Mouse (Mus musculus): ENCODE results near the gene Syndig1. TPM values are rescaled to one million over a fixed set of nuclear protein-coding genes. Genes with fewer than 3 reads are reported as not detected.

The Syndig1 gene
- polyA plus RNA-seq, 1 experiment, result not detected

- Histone ChIP-seq H3K27me3 (ENCODE audit: control insufficient read depth, insufficient read depth, insufficient read length) (no peaks in the 10 kb centered on the region), H3K4me3 (ENCODE audit: insufficient read depth, poor library complexity, severe bottlenecking) (no peak overlapping the region), H3K79me3 (ENCODE audit: low read depth) (no peaks in the 10 kb centered on the region), H3ac (ENCODE audit: control insufficient read depth, insufficient read length, low read depth) (no peak overlapping the region), H3K79me2 (ENCODE audit: control insufficient read depth, insufficient read depth) (no peaks in the 10 kb centered on the region), H3K36me3 (ENCODE audit: control insufficient read depth, insufficient read depth) (no peaks in the 10 kb centered on the region)
- TF ChIP-seq FOSL1 (IDR thresholded peaks at IDR 0.05; ENCODE audit: insufficient read depth, low read length, poor library complexity, severe bottlenecking) (no peak), MYOG (IDR thresholded peaks at IDR 0.05; ENCODE audit: control insufficient read depth, extremely low read depth, insufficient read length) (no peak), CEBPB (IDR thresholded peaks at IDR 0.05; ENCODE audit: low read depth) (no peak), MAX (IDR thresholded peaks at IDR 0.05) (no peak), MYOD1 (IDR thresholded peaks at IDR 0.05; ENCODE audit: control insufficient read depth, insufficient read length, low read depth) (no peak), USF1 (IDR thresholded peaks at IDR 0.05; ENCODE audit: low read depth) (no peak), CTCF (IDR thresholded peaks at IDR 0.05; ENCODE audit: control insufficient read depth, insufficient read depth, insufficient read length) (no peak)
Measured at GRCm38 (mm10) chr2:149819751-149820150, 9.3 kb upstream of the Syndig1 start.

GRCm38 (mm10) chr2:149820201-149820600 is 8.8 kb upstream of the Syndig1 start:
- H3K4me3 ChIP-seq (ENCODE audit: insufficient read depth, poor library complexity, severe bottlenecking), result no peak overlapping the region
- no peaks in the 10 kb centered on the region for H3K79me3 ChIP-seq (ENCODE audit: low read depth)
- H3K27me3 ChIP-seq (ENCODE audit: control insufficient read depth, insufficient read depth, insufficient read length), result no peaks in the 10 kb centered on the region
- H3K79me2 ChIP-seq (ENCODE audit: control insufficient read depth, insufficient read depth), result no peaks in the 10 kb centered on the region
- no peak for TF ChIP-seq FOSL1 (IDR thresholded peaks at IDR 0.05; ENCODE audit: insufficient read depth, low read length, poor library complexity, severe bottlenecking)
- TF ChIP-seq MAX (IDR thresholded peaks at IDR 0.05), result no peak
- no peak for TF ChIP-seq CEBPB (IDR thresholded peaks at IDR 0.05; ENCODE audit: low read depth)
- TF ChIP-seq MYOG (IDR thresholded peaks at IDR 0.05; ENCODE audit: control insufficient read depth, extremely low read depth, insufficient read length), result no peak
- no peak for TF ChIP-seq USF1 (IDR thresholded peaks at IDR 0.05; ENCODE audit: low read depth)
- no peak for TF ChIP-seq CTCF (IDR thresholded peaks at IDR 0.05; ENCODE audit: control insufficient read depth, insufficient read depth, insufficient read length)
- no peak for TF ChIP-seq MYOD1 (IDR thresholded peaks at IDR 0.05; ENCODE audit: control insufficient read depth, insufficient read length, low read depth)
- H3K36me3 ChIP-seq (ENCODE audit: control insufficient read depth, insufficient read depth), result no peaks in the 10 kb centered on the region
- no peak overlapping the region for H3ac ChIP-seq (ENCODE audit: control insufficient read depth, insufficient read length, low read depth)

DNA sequence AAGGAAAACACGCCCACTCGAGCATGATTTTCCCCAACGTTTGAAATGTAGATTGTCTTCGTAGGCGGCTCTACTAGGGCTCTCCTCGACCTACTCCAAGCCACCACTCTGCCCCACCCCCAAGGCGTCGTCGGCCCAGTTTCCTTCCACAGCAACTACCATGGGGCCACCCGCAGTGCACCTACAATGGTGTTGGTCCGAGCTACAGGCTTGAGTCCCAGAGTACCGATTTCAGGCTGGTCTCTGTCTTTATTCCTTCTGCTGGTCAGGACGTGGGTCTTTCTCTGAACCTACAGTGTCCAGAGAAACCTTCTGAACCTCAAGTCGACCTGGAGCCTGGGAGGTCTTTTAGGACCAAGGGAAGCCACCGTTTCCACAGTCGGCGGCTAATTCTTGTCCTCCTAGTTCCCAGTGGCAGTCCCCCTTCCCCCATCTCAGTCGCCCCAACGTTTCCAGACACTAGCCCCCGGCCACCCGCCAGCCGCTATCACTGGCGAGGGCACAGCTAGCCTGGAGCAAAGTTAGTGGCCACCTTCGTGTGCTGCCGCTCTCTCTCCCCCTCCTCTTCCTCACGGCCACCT is 1.0 kb downstream of the Syndig1 start:
- no peaks in the 10 kb centered on the region for H3K27me3 ChIP-seq (ENCODE audit: control insufficient read depth, insufficient read depth, insufficient read length)
- no peak overlapping the region for H3K4me3 ChIP-seq (ENCODE audit: insufficient read depth, poor library complexity, severe bottlenecking)
- no peaks in the 10 kb centered on the region for H3K36me3 ChIP-seq (ENCODE audit: control insufficient read depth, insufficient read depth)
- no peaks in the 10 kb centered on the region for H3K79me2 ChIP-seq (ENCODE audit: control insufficient read depth, insufficient read depth)
- no peaks in the 10 kb centered on the region for H3K79me3 ChIP-seq (ENCODE audit: low read depth)
- TF ChIP-seq FOSL1 (IDR thresholded peaks at IDR 0.05; ENCODE audit: insufficient read depth, low read length, poor library complexity, severe bottlenecking), result no peak
- TF ChIP-seq MYOD1 (IDR thresholded peaks at IDR 0.05; ENCODE audit: control insufficient read depth, insufficient read length, low read depth), result no peak
- TF ChIP-seq CTCF (IDR thresholded peaks at IDR 0.05; ENCODE audit: control insufficient read depth, insufficient read depth, insufficient read length), result no peak
- no peak overlapping the region for H3ac ChIP-seq (ENCODE audit: control insufficient read depth, insufficient read length, low read depth)

- H3K36me3 ChIP-seq (ENCODE audit: control insufficient read depth, insufficient read depth), result no peaks in the 10 kb centered on the region
- H3K79me3 ChIP-seq (ENCODE audit: low read depth), result no peaks in the 10 kb centered on the region
- H3K27me3 ChIP-seq (ENCODE audit: control insufficient read depth, insufficient read depth, insufficient read length), result no peaks in the 10 kb centered on the region
- no peak within 1 kb of the TSS for H3K4me3 ChIP-seq (ENCODE audit: insufficient read depth, poor library complexity, severe bottlenecking)
- H3ac ChIP-seq (ENCODE audit: control insufficient read depth, insufficient read length, low read depth), result no peak within 1 kb of the TSS
- no peaks in the 10 kb centered on the region for H3K79me2 ChIP-seq (ENCODE audit: control insufficient read depth, insufficient read depth)
- TF ChIP-seq MAX (IDR thresholded peaks at IDR 0.05), result no peak
- TF ChIP-seq CEBPB (IDR thresholded peaks at IDR 0.05; ENCODE audit: low read depth), result no peak
- no peak for TF ChIP-seq USF1 (IDR thresholded peaks at IDR 0.05; ENCODE audit: low read depth)
- TF ChIP-seq CTCF (IDR thresholded peaks at IDR 0.05; ENCODE audit: control insufficient read depth, insufficient read depth, insufficient read length), result no peak
- TF ChIP-seq FOSL1 (IDR thresholded peaks at IDR 0.05; ENCODE audit: insufficient read depth, low read length, poor library complexity, severe bottlenecking), result no peak
- TF ChIP-seq MYOG (IDR thresholded peaks at IDR 0.05; ENCODE audit: control insufficient read depth, extremely low read depth, insufficient read length), result no peak
- no peak for TF ChIP-seq MYOD1 (IDR thresholded peaks at IDR 0.05; ENCODE audit: control insufficient read depth, insufficient read length, low read depth)
Measured at GRCm38 (mm10) chr2:149830536-149831458, 1.8 kb downstream of the Syndig1 start, which contains the start of gene C530025M09Rik. C530025M09Rik (minus strand) TSS chr2:149831213.

GRCm38 (mm10) chr2:149831459-149832245 is 2.6 kb downstream of the Syndig1 start:
- TF ChIP-seq CTCF (IDR thresholded peaks at IDR 0.05; ENCODE audit: control insufficient read depth, insufficient read depth, insufficient read length) (no peak), CEBPB (IDR thresholded peaks at IDR 0.05; ENCODE audit: low read depth) (no peak), MAX (IDR thresholded peaks at IDR 0.05) (no peak), USF1 (IDR thresholded peaks at IDR 0.05; ENCODE audit: low read depth) (no peak)
- no peaks in the 10 kb centered on the region for H3K79me3 ChIP-seq (ENCODE audit: low read depth)
- H3K36me3 ChIP-seq (ENCODE audit: control insufficient read depth, insufficient read depth), result no peaks in the 10 kb centered on the region
- no peaks in the 10 kb centered on the region for H3K27me3 ChIP-seq (ENCODE audit: control insufficient read depth, insufficient read depth, insufficient read length)
- no peak overlapping the region for H3ac ChIP-seq (ENCODE audit: control insufficient read depth, insufficient read length, low read depth)
- H3K4me3 ChIP-seq (ENCODE audit: insufficient read depth, poor library complexity, severe bottlenecking), result no peak overlapping the region
- no peaks in the 10 kb centered on the region for H3K79me2 ChIP-seq (ENCODE audit: control insufficient read depth, insufficient read depth)

Measured in C2C12 (cell line).